Mouse (Mus musculus) neural tube, embryonic 15.5 days (tissue): ENCODE results near the gene Tekt5. TPM values are rescaled to one million over a fixed set of nuclear protein-coding genes. Genes with fewer than 3 reads are reported as not detected.

Source experiments
- polyA plus RNA-seq: library from polyadenylated mRNA; unstranded; fragments of >200 nt; fragmentation: Nextera tagmentation; extraction: Ambion mirVana; gene quantifications from 2 replicates; pipeline ENCODE4 v1.2.1, GENCODE M21; 2015

The Tekt5 gene
- polyA plus RNA-seq, 1 experiment from 2014 or later, result 25.6 TPM

Other genes starting within 250 kb of the Tekt5 start
- 0.31 and 1.0 TPM in 2 replicates for gene Rpl39l, start 225.3 kb downstream of the Tekt5 start, polyA plus RNA-seq
- 0.12 and 0.31 TPM in 2 replicates for gene Atf7ip2, start 202.8 kb downstream of the Tekt5 start, polyA plus RNA-seq
- gene Emp2, start 81.5 kb downstream of the Tekt5 start, polyA plus RNA-seq, result 17.2 and 20.5 TPM in 2 replicates
- gene Nubp1, start 16.5 kb upstream of the Tekt5 start, polyA plus RNA-seq, result 49.8 and 55.7 TPM in 2 replicates
- 47.0 and 48.9 TPM in 2 replicates for gene Tvp23a, start 51.9 kb upstream of the Tekt5 start, polyA plus RNA-seq
- gene Ciita, start 84.6 kb upstream of the Tekt5 start, polyA plus RNA-seq, result 0.47 and 3.4 TPM in 2 replicates
- gene Dexi, start 147.6 kb upstream of the Tekt5 start, polyA plus RNA-seq, result 17.4 and 18.3 TPM in 2 replicates
- 62.6 and 71.6 TPM in 2 replicates for gene Clec16a, start 149.8 kb upstream of the Tekt5 start, polyA plus RNA-seq